Mouse (Mus musculus) small intestine, adult 2 months (tissue): Measurements from ENCODE around the gene Ttc7b.

ENCODE experiments used
- CTCF ChIP-seq: fragments of 200-500 bp; IDR thresholded peaks from 2 replicates; pipeline ENCODE4 v1.5.1; 2012; ENCODE audit warnings: low read depth, mild to moderate bottlenecking, control low read depth, inconsistent platforms, low read length, moderate library complexity, mixed read lengths; ENCODE audit not compliant: insufficient replicate concordance, insufficient read length; ENCODE audit errors: extremely low read depth
- POLR2A ChIP-seq: fragments of 200-500 bp; IDR thresholded peaks from 2 replicates; pipeline ENCODE4 v1.6.1; 2012; ENCODE audit warnings: low read depth, mild to moderate bottlenecking, control low read depth, inconsistent platforms, low read length, moderate library complexity

GRCm38 (mm10) chr12:100502544-100502943, 18.1 kb downstream of the Ttc7b start:
- TF ChIP-seq CTCF (no peak), POLR2A (no peak)
